29 mouse cellular contexts compared by ENCODE assay signal in genomic region chr11:61278445-61279077, GRCm38 (mm10). TPM values are rescaled to one million over a fixed set of nuclear protein-coding genes. Genes with fewer than 3 reads are reported as not detected.
A peak's percentile ranks its signal among the peaks of the same experiment; 100 is the strongest.
DNase-seq lines count a peak whose midpoint lies in the region; ATAC-seq lines count a peak whose summit lies in the region.
"Had no signal": no experiment of that assay in that cellular context is flagged by ENCODE, and none has a peak within 500 bp of the region (broad histone marks: within the 10 kb centered on the region; RNA-seq: fewer than 3 reads in every experiment).

No protein-coding gene starts in this region.

- 72% methylated on average over 8 of the region's 8 CpGs for WGBS in stomach, embryonic 15.5 days
- WGBS in midbrain, embryonic 11.5 days = 83% methylated on average over 8 of the region's 8 CpGs

- no peak overlapping the region for H3K4me2 ChIP-seq in stomach, embryonic 15.5 days
- no peak overlapping the region for H3K4me2 ChIP-seq in midbrain, embryonic 11.5 days
- H3K4me2 ChIP-seq: embryonic facial prominence, embryonic 13.5 days; kidney, embryonic 15.5 days; limb, embryonic 12.5 days; liver, embryonic 15.5 days; neural tube, embryonic 12.5 days had no signal

- DNase-seq in heart, adult 11 months = peak; percentile 79
- DNase-seq in heart, postnatal 4 days = no peak
- DNase-seq in 3T3-L1 (ENCODE audit: low read depth, low spot score) (peak; percentile 88), NIH3T3 (ENCODE audit: low read depth) (peak; percentile 84)
- DNase-seq in midbrain, embryonic 11.5 days (ENCODE audit: low spot score, missing footprints) = no peak
- DNase-seq in urinary bladder, postnatal 36 days (ENCODE audit: low spot score in 2 of 2) = no peak
- DNase-seq in urinary bladder, adult 18-20 months (ENCODE audit: low spot score in 2 of 2) = no peak
- DNase-seq: adrenal gland, adult 2 months; cerebellum, adult 18-20 months; cerebellum, postnatal 10 days; heart, postnatal 14 days; kidney, adult 18-20 months; kidney, postnatal 25 days; lung, postnatal 14 days; thymus, postnatal 4 days had no signal

- H3K27me3 ChIP-seq in stomach, embryonic 15.5 days (replicated peaks) = no peaks in the 10 kb centered on the region
- no peaks in the 10 kb centered on the region for H3K27me3 ChIP-seq in midbrain, embryonic 11.5 days (ENCODE audit: control insufficient read depth, insufficient read depth, low read length)
- H3K27me3 ChIP-seq: embryonic facial prominence, embryonic 13.5 days; kidney, embryonic 15.5 days; limb, embryonic 12.5 days; liver, embryonic 15.5 days; neural tube, embryonic 12.5 days had no signal

- no peaks in the 10 kb centered on the region for H3K9me3 ChIP-seq in stomach, embryonic 15.5 days
- H3K9me3 ChIP-seq in midbrain, embryonic 11.5 days (ENCODE audit: control insufficient read depth, low read length) = no peaks in the 10 kb centered on the region
- H3K9me3 ChIP-seq: embryonic facial prominence, embryonic 13.5 days; G1E; kidney, embryonic 15.5 days; limb, embryonic 12.5 days; liver, embryonic 15.5 days; midbrain, embryonic 10.5 days; neural tube, embryonic 12.5 days had no signal

- ATAC-seq in stomach, embryonic 15.5 days (ENCODE audit: insufficient read depth, low FRiP score, low read depth) = no peak
- no peak for ATAC-seq in midbrain, embryonic 11.5 days (ENCODE audit: low FRiP score)
- ATAC-seq: activated CD4-positive, CD25-positive, alpha-beta regulatory T cell, adult 4 months; forebrain, embryonic 16.5 days; hindbrain, embryonic 16.5 days; midbrain, embryonic 16.5 days had no signal

- H3K36me3 ChIP-seq in stomach, embryonic 15.5 days = no peaks in the 10 kb centered on the region
- no peaks in the 10 kb centered on the region for H3K36me3 ChIP-seq in midbrain, embryonic 11.5 days (ENCODE audit: control insufficient read depth, insufficient read depth, low read length)
- H3K36me3 ChIP-seq: embryonic facial prominence, embryonic 13.5 days; G1E; kidney, embryonic 15.5 days; limb, embryonic 12.5 days; liver, embryonic 15.5 days; midbrain, embryonic 10.5 days; neural tube, embryonic 12.5 days had no signal

- H3K27ac ChIP-seq in stomach, embryonic 15.5 days = peak overlapping the region; percentile 49; the same call in 1 of the 2 replicates
- no peak overlapping the region for H3K27ac ChIP-seq in midbrain, embryonic 11.5 days (ENCODE audit: low read depth, low read length)
- H3K27ac ChIP-seq: embryonic facial prominence, embryonic 13.5 days; kidney, embryonic 15.5 days; left cerebral cortex, adult 2 months; limb, embryonic 12.5 days; liver, embryonic 15.5 days; midbrain, embryonic 10.5 days; neural tube, embryonic 12.5 days had no signal

- H3K4me3 ChIP-seq in stomach, embryonic 15.5 days (replicated peaks) = no peak overlapping the region
- no peak overlapping the region for H3K4me3 ChIP-seq in midbrain, embryonic 11.5 days (ENCODE audit: low read depth, low read length)
- H3K4me3 ChIP-seq: embryonic facial prominence, embryonic 13.5 days; erythroblast, embryonic 14.5 days; kidney, embryonic 15.5 days; left cerebral cortex, adult 2 months; limb, embryonic 12.5 days; liver, embryonic 15.5 days; midbrain, embryonic 10.5 days; neural tube, embryonic 12.5 days had no signal

- H3K4me1 ChIP-seq in stomach, embryonic 15.5 days = 0 out of 2 replicates have a peak, but pooled peaks cover 2% of the 10 kb centered on the region
- no peaks in the 10 kb centered on the region for H3K4me1 ChIP-seq in midbrain, embryonic 11.5 days (ENCODE audit: control insufficient read depth, insufficient read depth, low read length)
- H3K4me1 ChIP-seq: embryonic facial prominence, embryonic 13.5 days; kidney, embryonic 15.5 days; limb, embryonic 12.5 days; neural tube, embryonic 12.5 days had no signal

- no peak overlapping the region for H3K9ac ChIP-seq in stomach, embryonic 15.5 days
- no peak overlapping the region for H3K9ac ChIP-seq in midbrain, embryonic 11.5 days (ENCODE audit: low read length)
- H3K9ac ChIP-seq: embryonic facial prominence, embryonic 13.5 days; kidney, embryonic 15.5 days; limb, embryonic 12.5 days; liver, embryonic 15.5 days; neural tube, embryonic 12.5 days had no signal

RNA-seq across cellular contexts. Expression of gene Aldh3a2, which starts 11.3 kb away (rescaled TPM):
- 10 to 100 TPM; 43.4 to 43.6 TPM for total RNA-seq in heart, postnatal 4 days (2021)
- polyA plus RNA-seq in stomach, embryonic 15.5 days (2015; fragmentation: Nextera tagmentation; extraction: Ambion mirVana) = 41.0 and 45.9 TPM in 2 replicates
- 26.0 and 27.2 TPM in 2 replicates for polyA plus RNA-seq in midbrain, embryonic 11.5 days (2014; fragmentation: Nextera tagmentation; extraction: Ambion mirVana)
- polyA plus RNA-seq: erythroblast, embryonic 14.5 days had no signal

Comparison
In these comparisons a context has a peak if more than half of its experiments do, and no peak if none do; other contexts are left out.
1. DNase-seq: peak in heart, adult 11 months (single experiment), 3T3-L1 (single experiment) and NIH3T3 (single experiment); none in heart, postnatal 4 days (single experiment), midbrain, embryonic 11.5 days (single experiment), urinary bladder, postnatal 36 days (0 of 2) and urinary bladder, adult 18-20 months (0 of 2).